Mouse (Mus musculus) intestine, embryonic 16.5 days (tissue): ENCODE measurements at regions not wholly inside any gene's neighbourhood (a gene's known extent, or its start where the extent isn't known, plus 50 kb on each side); places are given as distances from the start of the nearest gene placed in this dataset.

ENCODE experiments used
- ATAC-seq: fragments of 200-750 bp; cut with Nextera tagmentation; 2 replicates; pipeline ENCODE4 v1.8.0; 2017; ENCODE audit warnings: moderate TSS enrichment, moderate library complexity
- H3K27ac ChIP-seq: fragments of 300-500 bp; sonication (generic); 2 replicates; pipeline ENCODE4 v1.5.1; 2014; ENCODE audit warnings: mild to moderate bottlenecking, low read length
- H3K27me3 ChIP-seq: fragments of 300-500 bp; sonication (generic); replicated peaks from 2 replicates; pipeline ENCODE4 v1.6.1; 2014; ENCODE audit warnings: low read length, control low read depth, mixed read lengths; ENCODE audit not compliant: control insufficient read depth, insufficient read depth
- H3K36me3 ChIP-seq: fragments of 300-500 bp; sonication (generic); 2 replicates; pipeline ENCODE4 v1.6.1; 2014; ENCODE audit warnings: low read length, control low read depth; ENCODE audit not compliant: control insufficient read depth, insufficient read depth
- H3K4me1 ChIP-seq: fragments of 300-500 bp; sonication (generic); 2 replicates; pipeline ENCODE4 v1.6.1; 2014; ENCODE audit warnings: low read length, control low read depth, mixed read lengths; ENCODE audit not compliant: control insufficient read depth, insufficient read depth
- H3K4me2 ChIP-seq: fragments of 300-500 bp; sonication (generic); 2 replicates; pipeline ENCODE4 v1.6.1; 2014; ENCODE audit warnings: low read depth, low read length, control low read depth
- H3K4me3 ChIP-seq: fragments of 300-500 bp; sonication (generic); 2 replicates; pipeline ENCODE4 v1.5.1; 2014; ENCODE audit warnings: mild to moderate bottlenecking, low read length
- H3K9ac ChIP-seq: fragments of 300-500 bp; sonication (generic); 2 replicates; pipeline ENCODE4 v1.6.1; 2014; ENCODE audit warnings: low read depth, low read length
- H3K9me3 ChIP-seq: fragments of 300-500 bp; sonication (generic); 2 replicates; pipeline ENCODE4 v1.6.1; 2016; ENCODE audit warnings: low read length, control low read depth; ENCODE audit not compliant: control insufficient read depth
- WGBS: fragments of 180-500 bp; shearing (Covaris S2); extraction: QIAGEN DNeasy Blood & Tissue Kit; methylation state at CpG from one replicate; pipeline ENCODE4 v1.1.7; 2014; 5-methylcytosine and 5-hydroxymethylcytosine counted together

- Histone ChIP-seq H3K36me3 (no peaks in the 10 kb centered on the region), H3K9ac (no peak overlapping the region), H3K4me3 (no peak overlapping the region), H3K9me3 (no peaks in the 10 kb centered on the region), H3K27ac (no peak overlapping the region), H3K4me1 (no peaks in the 10 kb centered on the region), H3K4me2 (no peak overlapping the region), H3K27me3 (no peaks in the 10 kb centered on the region)
- 42% methylated on average over 8 of the region's 8 CpGs for WGBS
- no peak for ATAC-seq
Observed at GRCm38 (mm10) chr17:44366438-44366837, 178.1 kb downstream of the Clic5 start.

- WGBS: 41% methylated on average over 5 of the region's 5 CpGs
Observed at GRCm38 (mm10) chr17:44367561-44367960, 179.2 kb downstream of the Clic5 start.

GRCm38 (mm10) chr17:44370966-44371465 lies 182.6 kb downstream of the Clic5 start:
- H3K9ac ChIP-seq: no peak overlapping the region
- H3K9me3 ChIP-seq: no peaks in the 10 kb centered on the region
- H3K27ac ChIP-seq: no peak overlapping the region
- no peaks in the 10 kb centered on the region for H3K36me3 ChIP-seq
- no peaks in the 10 kb centered on the region for H3K27me3 ChIP-seq
- 66% methylated on average over 3 of the region's 3 CpGs for WGBS
- H3K4me2 ChIP-seq: no peak overlapping the region
- no peak for ATAC-seq
- H3K4me1 ChIP-seq: no peaks in the 10 kb centered on the region
- no peak overlapping the region for H3K4me3 ChIP-seq

More at GRCm38 (mm10) chr17:44367561-44367960, 179.2 kb downstream of the Clic5 start:
- Histone ChIP-seq H3K27ac (no peak overlapping the region), H3K4me2 (no peak overlapping the region), H3K36me3 (no peaks in the 10 kb centered on the region), H3K9me3 (no peaks in the 10 kb centered on the region), H3K4me3 (no peak overlapping the region), H3K9ac (no peak overlapping the region), H3K27me3 (no peaks in the 10 kb centered on the region), H3K4me1 (no peaks in the 10 kb centered on the region)
- no peak for ATAC-seq

GRCm38 (mm10) chr17:44371620-44372019 lies 183.2 kb downstream of the Clic5 start:
- Histone ChIP-seq H3K4me3 (no peak overlapping the region), H3K9ac (no peak overlapping the region), H3K36me3 (no peaks in the 10 kb centered on the region), H3K4me2 (no peak overlapping the region), H3K27me3 (no peaks in the 10 kb centered on the region), H3K4me1 (no peaks in the 10 kb centered on the region), H3K9me3 (no peaks in the 10 kb centered on the region), H3K27ac (no peak overlapping the region)
- ATAC-seq: no peak
- 50% methylated on average over 3 of the region's 3 CpGs for WGBS

GRCm38 (mm10) chr17:44373744-44374456 lies 185.5 kb downstream of the Clic5 start:
- WGBS: 66% methylated on average over 8 of the region's 8 CpGs
- no peak overlapping the region for H3K4me2 ChIP-seq

GRCm38 (mm10) chr17:44378391-44378790 lies 190.0 kb downstream of the Clic5 start:
- no peaks in the 10 kb centered on the region for H3K36me3 ChIP-seq
- no peak overlapping the region for H3K4me3 ChIP-seq
- no peak for ATAC-seq
- no peak overlapping the region for H3K9ac ChIP-seq
- no peaks in the 10 kb centered on the region for H3K4me1 ChIP-seq
- 74% methylated on average over 7 of the region's 7 CpGs for WGBS
- H3K27ac ChIP-seq: no peak overlapping the region
- no peak overlapping the region for H3K4me2 ChIP-seq
- H3K27me3 ChIP-seq: no peaks in the 10 kb centered on the region
- H3K9me3 ChIP-seq: no peaks in the 10 kb centered on the region

More at GRCm38 (mm10) chr17:44373744-44374456, 185.5 kb downstream of the Clic5 start:
- Histone ChIP-seq H3K4me1 (no peaks in the 10 kb centered on the region), H3K9ac (no peak overlapping the region), H3K4me3 (no peak overlapping the region), H3K27me3 (no peaks in the 10 kb centered on the region), H3K36me3 (no peaks in the 10 kb centered on the region), H3K9me3 (no peaks in the 10 kb centered on the region), H3K27ac (no peak overlapping the region)
- ATAC-seq: no peak

GRCm38 (mm10) chr17:44388916-44389315 lies 200.5 kb downstream of the Clic5 start:
- Histone ChIP-seq H3K9me3 (no peaks in the 10 kb centered on the region), H3K9ac (no peak overlapping the region), H3K4me3 (no peak overlapping the region), H3K4me2 (no peak overlapping the region), H3K4me1 (no peaks in the 10 kb centered on the region), H3K36me3 (no peaks in the 10 kb centered on the region), H3K27me3 (no peaks in the 10 kb centered on the region), H3K27ac (no peak overlapping the region)
- no peak for ATAC-seq
- WGBS: 95% methylated on average over 2 of the region's 2 CpGs

- 78% methylated on average over 5 of the region's 5 CpGs for WGBS
- Histone ChIP-seq H3K27me3 (no peaks in the 10 kb centered on the region), H3K9ac (no peak overlapping the region), H3K4me3 (no peak overlapping the region), H3K9me3 (no peaks in the 10 kb centered on the region), H3K36me3 (no peaks in the 10 kb centered on the region), H3K4me2 (no peak overlapping the region), H3K4me1 (no peaks in the 10 kb centered on the region), H3K27ac (no peak overlapping the region)
- ATAC-seq: no peak
Observed at GRCm38 (mm10) chr17:44397829-44398228, 209.4 kb downstream of the Clic5 start.

GRCm38 (mm10) chr17:44398231-44398630 lies 209.8 kb downstream of the Clic5 start:
- Histone ChIP-seq H3K9me3 (no peaks in the 10 kb centered on the region), H3K27me3 (no peaks in the 10 kb centered on the region), H3K4me2 (no peak overlapping the region), H3K27ac (no peak overlapping the region), H3K4me3 (no peak overlapping the region), H3K9ac (no peak overlapping the region), H3K36me3 (no peaks in the 10 kb centered on the region), H3K4me1 (no peaks in the 10 kb centered on the region)
- WGBS: 63% methylated on average over 5 of the region's 5 CpGs
- ATAC-seq: no peak

- Histone ChIP-seq H3K36me3 (no peaks in the 10 kb centered on the region), H3K27me3 (no peaks in the 10 kb centered on the region), H3K9ac (no peak overlapping the region), H3K27ac (no peak overlapping the region), H3K4me2 (no peak overlapping the region), H3K4me1 (no peaks in the 10 kb centered on the region), H3K9me3 (no peaks in the 10 kb centered on the region), H3K4me3 (no peak overlapping the region)
- WGBS: 82% methylated on average over 6 of the region's 6 CpGs
- ATAC-seq: no peak
Observed at GRCm38 (mm10) chr17:44404923-44405322, 216.5 kb downstream of the Clic5 start.
